Mouse (Mus musculus) left cerebral cortex, adult 6 months (tissue): ENCODE data around the gene Itsn2. TPM values are rescaled to one million over a fixed set of nuclear protein-coding genes. Genes with fewer than 3 reads are reported as not detected.

Experiments
- long read RNA-seq, 2 experiments: library from polyadenylated mRNA; unstranded; transcript quantifications; one replicate each; pipeline ENCODE4 v2.0.0; 2019 to 2020
- polyA plus RNA-seq: library from polyadenylated mRNA; unstranded; fragments of <200 nt; fragmentation: Nextera tagmentation; gene quantifications from 2 replicates; pipeline ENCODE4 v1.2.3, GENCODE M21; 2021

Gene Itsn2
- 15.7 and 28.4 TPM in 2 replicates for polyA plus RNA-seq
- long read RNA-seq, experiment 1, full-length matches to known transcripts = 7 of 97 reads
- long read RNA-seq, experiment 1, partial matches to known transcripts = 73 of 97 reads
- long read RNA-seq, experiment 1, other reads (novel, unspliced or antisense) = 17 of 97 reads
- long read RNA-seq, experiment 2, partial matches to known transcripts = 31 of 44 reads
- long read RNA-seq, experiment 2, other reads (novel, unspliced or antisense) = 11 of 44 reads

DNA sequence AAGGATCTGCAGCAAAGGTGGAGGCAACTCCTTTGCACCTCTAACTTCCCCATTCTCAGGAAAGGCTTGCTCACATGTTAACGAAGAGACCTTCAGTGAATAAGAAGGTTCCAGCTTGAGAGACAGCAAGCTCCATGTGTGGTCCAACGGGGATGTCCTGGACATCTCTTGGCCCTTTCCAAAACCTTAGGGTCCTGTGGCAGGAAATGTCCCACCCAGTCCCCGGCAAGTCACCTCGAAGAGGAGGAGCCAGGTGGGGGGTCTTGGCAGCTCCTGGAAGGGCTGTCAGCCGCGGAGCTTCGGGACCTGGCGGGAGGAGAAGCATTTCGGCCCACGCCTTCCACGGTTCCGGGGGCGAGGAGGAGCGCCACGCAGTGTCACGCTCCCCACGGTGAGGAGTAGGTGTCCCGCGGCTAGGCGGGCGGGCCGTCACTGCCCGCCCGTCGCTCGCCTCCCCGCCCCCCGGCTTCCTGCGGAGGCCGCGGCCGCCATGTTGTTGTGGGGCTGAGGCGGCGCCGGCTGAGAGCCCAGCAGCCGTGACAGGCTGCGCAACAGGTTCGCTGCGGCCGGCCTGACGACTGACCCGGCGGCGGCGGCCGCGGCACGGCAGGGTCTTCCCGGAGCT, at the start of gene Itsn2, which contains the start of gene Gm3625:
TSS of gene Itsn2 (plus strand) at position 98 of the 625 bp plus-strand sequence.
TSS of gene Gm3625 (minus strand) at position 387 of the 625 bp plus-strand sequence.

DNA sequence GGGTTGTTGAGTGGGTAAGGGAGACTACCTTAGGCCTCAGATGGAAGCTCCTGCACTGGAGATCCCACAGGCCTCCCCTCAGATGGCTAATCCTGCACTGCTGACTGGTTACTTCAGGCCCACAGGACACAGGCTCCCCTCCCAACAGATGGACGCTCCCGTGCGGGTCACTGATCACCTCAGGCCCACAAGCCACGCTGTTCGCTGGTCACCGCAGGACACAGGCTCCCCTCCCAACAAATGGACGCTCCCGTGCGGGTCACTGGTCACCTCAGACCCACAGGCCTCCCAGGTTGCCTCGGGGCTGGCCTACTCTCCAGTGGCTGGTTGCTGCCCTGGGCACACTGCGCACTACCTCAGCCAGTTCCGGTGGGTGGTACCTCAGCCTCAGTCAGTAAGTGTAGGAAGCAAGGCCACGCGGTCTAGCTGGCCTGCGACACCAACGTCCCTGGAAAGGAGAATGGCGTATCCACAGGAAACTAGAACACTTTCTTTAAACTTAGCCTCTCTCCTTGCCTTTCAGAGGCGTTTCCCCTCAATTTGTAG, 145.7 kb downstream of the Itsn2 start, which contains the start of gene Fam228a:
TSS of gene Fam228a (minus strand) at position 400 of the 546 bp plus-strand sequence.

Other genes with a start within 250 kb of the Itsn2 start
- 22.5 and 33.2 TPM in 2 replicates for gene Ncoa1, start 115.5 kb upstream of the Itsn2 start, polyA plus RNA-seq
- not detected in 2 replicates for gene Gm3625, start 289 bp downstream of the Itsn2 start, polyA plus RNA-seq
- 0.06 and 0.21 TPM in 2 replicates for gene Fam228a, start 145.8 kb downstream of the Itsn2 start, polyA plus RNA-seq
- gene Pfn4, start 176.4 kb downstream of the Itsn2 start, polyA plus RNA-seq = 17.8 and 26.7 TPM in 2 replicates
- gene Fam228b, start 176.6 kb downstream of the Itsn2 start, polyA plus RNA-seq = 10.5 and 12.7 TPM in 2 replicates
- 136 and 180 TPM in 2 replicates for gene Sf3b6, start 224.9 kb downstream of the Itsn2 start, polyA plus RNA-seq
- gene Fkbp1b, start 249.0 kb downstream of the Itsn2 start, polyA plus RNA-seq = 80.4 and 93.4 TPM in 2 replicates